Mouse (Mus musculus) lung, adult 2 months (tissue): ENCODE data around the gene Lancl1.

Experiments used
- CTCF ChIP-seq: fragments of 200-500 bp; IDR thresholded peaks from 2 replicates; pipeline ENCODE4 v1.5.1; 2011; ENCODE audit warnings: mild to moderate bottlenecking, low read length, control low read depth; ENCODE audit not compliant: insufficient read depth
- POLR2A ChIP-seq: fragments of 200-500 bp; IDR thresholded peaks from 2 replicates; pipeline ENCODE4 v1.6.1; 2011; ENCODE audit warnings: low read depth, mild to moderate bottlenecking, control low read depth, low read length, borderline replicate concordance; ENCODE audit errors: extremely low read depth

DNA sequence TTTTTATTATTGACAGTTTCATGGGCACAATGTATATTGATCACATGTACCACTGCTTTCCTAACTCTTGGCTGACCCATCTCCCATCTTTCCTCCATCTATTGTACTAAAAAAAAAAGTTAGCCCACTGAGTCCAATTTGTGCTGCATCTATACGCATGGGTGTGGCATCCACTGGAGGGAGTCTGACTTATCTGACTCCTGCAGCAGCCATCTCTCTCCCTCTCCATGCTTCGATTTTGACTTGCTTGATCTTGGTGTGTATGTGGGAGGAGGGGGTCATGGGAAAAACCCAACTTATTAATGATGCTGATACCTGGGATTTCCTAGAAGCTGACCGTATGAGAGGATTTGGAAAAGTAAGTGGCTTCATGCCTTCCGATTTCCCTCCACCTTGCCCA, 40.5 kb downstream of the Lancl1 start:
- TF ChIP-seq CTCF (no peak), POLR2A (no peak)
